Mouse (Mus musculus): Measurements from ENCODE around the gene Impdh1. TPM values are rescaled to one million over a fixed set of nuclear protein-coding genes. Genes with fewer than 3 reads are reported as not detected.
"Not testable (repeated sequence)": the region's sequence is repeated elsewhere in the genome, so short reads cannot be mapped to it uniquely, and the experiment has no call there.

Gene Impdh1
- polyA plus RNA-seq, 1 experiment from 2014 or later, result 51.8 TPM

- Histone ChIP-seq H3K36me3 (no peaks in the 10 kb centered on the region), H3K9ac (replicated peaks) (no peak overlapping the region), H3K4me2 (replicated peaks) (no peak overlapping the region), H3K4me3 (replicated peaks) (no peak overlapping the region), H3K27ac (no peak overlapping the region), H3K9me3 (no peaks in the 10 kb centered on the region), H3K27me3 (peaks cover 86% of the 10 kb centered on the region), H3K4me1 (replicated peaks) (peaks cover 48% of the 10 kb centered on the region)
- no peak for ATAC-seq
- 77% methylated on average over 3 of the region's 3 CpGs for WGBS
Measured at GRCm38 (mm10) chr6:29175113-29175512, 41.1 kb downstream of the Impdh1 start.

GRCm38 (mm10) chr6:29174368-29174767 lies 41.8 kb downstream of the Impdh1 start:
- no peak overlapping the region for H3K4me2 ChIP-seq (replicated peaks)
- WGBS, result 17% methylated on average over 7 of the region's 7 CpGs
- no peak overlapping the region for H3K9ac ChIP-seq (replicated peaks)
- H3K4me3 ChIP-seq (replicated peaks), result no peak overlapping the region
- H3K27ac ChIP-seq, result no peak overlapping the region
- H3K4me1 ChIP-seq (replicated peaks), result peaks cover 49% of the 10 kb centered on the region
- no peak for ATAC-seq
- no peaks in the 10 kb centered on the region for H3K9me3 ChIP-seq
- H3K36me3 ChIP-seq, result no peaks in the 10 kb centered on the region
- peaks cover 87% of the 10 kb centered on the region for H3K27me3 ChIP-seq

GRCm38 (mm10) chr6:29170952-29171388 lies 45.2 kb downstream of the Impdh1 start:
- Histone ChIP-seq H3K4me2 (replicated peaks) (peak overlapping the region; percentile 84), H3K4me3 (replicated peaks) (peak overlapping the region; percentile 51), H3K36me3 (no peaks in the 10 kb centered on the region), H3K27me3 (peaks cover 93% of the 10 kb centered on the region), H3K9ac (replicated peaks) (peak overlapping the region; percentile 74), H3K9me3 (no peaks in the 10 kb centered on the region), H3K4me1 (replicated peaks) (peaks cover 37% of the 10 kb centered on the region), H3K27ac (no peak overlapping the region)
- 0% methylated on average over 39 of the region's 40 CpGs for WGBS
- peak; percentile 84 for ATAC-seq

- under 1% methylated on average over 61 of the region's 63 CpGs for WGBS
- H3K27me3 ChIP-seq, result peaks cover 88% of the 10 kb centered on the region
Measured at GRCm38 (mm10) chr6:29170063-29170921, 45.9 kb downstream of the Impdh1 start.

GRCm38 (mm10) chr6:29169675-29170062 lies 46.5 kb downstream of the Impdh1 start:
- peaks cover 34% of the 10 kb centered on the region for H3K4me1 ChIP-seq (replicated peaks)
- peak overlapping the region; percentile 51 for H3K4me3 ChIP-seq (replicated peaks)
- no peaks in the 10 kb centered on the region for H3K36me3 ChIP-seq
- H3K4me2 ChIP-seq (replicated peaks), result peak overlapping the region; percentile 84
- peaks cover 83% of the 10 kb centered on the region for H3K27me3 ChIP-seq
- H3K27ac ChIP-seq, result no peak overlapping the region
- ATAC-seq, result no peak
- H3K9me3 ChIP-seq, result no peaks in the 10 kb centered on the region
- WGBS, result 4% methylated on average over 12 of the region's 12 CpGs
- no peak overlapping the region for H3K9ac ChIP-seq (replicated peaks)

More at GRCm38 (mm10) chr6:29170063-29170921, 45.9 kb downstream of the Impdh1 start:
- Histone ChIP-seq H3K4me2 (replicated peaks) (peak overlapping the region; percentile 84), H3K36me3 (no peaks in the 10 kb centered on the region), H3K9me3 (no peaks in the 10 kb centered on the region), H3K9ac (replicated peaks) (peak overlapping the region; percentile 74), H3K4me1 (replicated peaks) (peaks cover 34% of the 10 kb centered on the region), H3K27ac (no peak overlapping the region), H3K4me3 (replicated peaks) (peak overlapping the region; percentile 51)
- peak; percentile 71 for ATAC-seq

GRCm38 (mm10) chr6:29168871-29169270 lies 47.3 kb downstream of the Impdh1 start:
- Histone ChIP-seq H3K4me3 (replicated peaks) (no peak overlapping the region), H3K27ac (no peak overlapping the region), H3K4me1 (replicated peaks) (peaks cover 31% of the 10 kb centered on the region), H3K9me3 (no peaks in the 10 kb centered on the region), H3K36me3 (no peaks in the 10 kb centered on the region), H3K9ac (replicated peaks) (no peak overlapping the region), H3K27me3 (peaks cover 76% of the 10 kb centered on the region), H3K4me2 (replicated peaks) (no peak overlapping the region)
- ATAC-seq, result no peak
- WGBS, result 60% methylated on average over 2 of the region's 2 CpGs

- Histone ChIP-seq H3K9ac (replicated peaks) (no peak overlapping the region), H3K4me3 (replicated peaks) (no peak overlapping the region), H3K36me3 (no peaks in the 10 kb centered on the region), H3K4me2 (replicated peaks) (no peak overlapping the region), H3K4me1 (replicated peaks) (peaks cover 36% of the 10 kb centered on the region), H3K27me3 (peaks cover 50% of the 10 kb centered on the region), H3K9me3 (no peaks in the 10 kb centered on the region), H3K27ac (no peak overlapping the region)
- ATAC-seq, result no peak
- WGBS, result 18% methylated on average over 1 of the region's 1 CpGs
Measured at GRCm38 (mm10) chr6:29166196-29166595, 50.0 kb downstream of the Impdh1 start.

- H3K9me3 ChIP-seq, result no peaks in the 10 kb centered on the region
- H3K4me1 ChIP-seq (replicated peaks), result peaks cover 20% of the 10 kb centered on the region
- peaks cover 35% of the 10 kb centered on the region for H3K27me3 ChIP-seq
- H3K4me3 ChIP-seq (replicated peaks), result peak within 1 kb of the TSS; percentile 56
- peak; percentile 88 for ATAC-seq
- 8% methylated on average over 42 of the region's 42 CpGs for WGBS
- H3K36me3 ChIP-seq, result peaks cover 2% of the 10 kb centered on the region
- no peak within 1 kb of the TSS for H3K27ac ChIP-seq
- H3K4me2 ChIP-seq (replicated peaks), result peak within 1 kb of the TSS; percentile 82
- H3K9ac ChIP-seq (replicated peaks), result peak within 1 kb of the TSS; percentile 65
Measured at GRCm38 (mm10) chr6:29164314-29165244, 51.6 kb downstream of the Impdh1 start, which contains the start of gene Rbm28. Gene Rbm28, minus strand, starts transcription at chr6:29165006.

- ATAC-seq; H3K4me3 ChIP-seq (replicated peaks): not testable (repeated sequence)
- WGBS, result 98% methylated on average over 5 of the region's 5 CpGs
Measured at GRCm38 (mm10) chr6:29161291-29161690, 54.9 kb downstream of the Impdh1 start.

GRCm38 (mm10) chr6:29160786-29161185 lies 55.4 kb downstream of the Impdh1 start:
- Histone ChIP-seq H3K36me3 (peaks cover 39% of the 10 kb centered on the region), H3K4me3 (replicated peaks) (no peak overlapping the region), H3K4me1 (replicated peaks) (peaks cover 16% of the 10 kb centered on the region), H3K27ac (no peak overlapping the region), H3K27me3 (peaks cover 3% of the 10 kb centered on the region; the same call in 1 of the 2 replicates), H3K4me2 (replicated peaks) (no peak overlapping the region), H3K9me3 (no peaks in the 10 kb centered on the region), H3K9ac (replicated peaks) (no peak overlapping the region)
- ATAC-seq, result no peak
- WGBS, result 100% methylated on average over 2 of the region's 2 CpGs

More at GRCm38 (mm10) chr6:29161291-29161690, 54.9 kb downstream of the Impdh1 start:
- H3K9me3 ChIP-seq; H3K27ac ChIP-seq; H3K9ac ChIP-seq (replicated peaks); H3K4me2 ChIP-seq (replicated peaks); H3K27me3 ChIP-seq: not testable (repeated sequence)
- peaks cover 34% of the 10 kb centered on the region for H3K36me3 ChIP-seq
- peaks cover 16% of the 10 kb centered on the region for H3K4me1 ChIP-seq (replicated peaks)

GRCm38 (mm10) chr6:29156326-29156725 lies 59.8 kb downstream of the Impdh1 start:
- Histone ChIP-seq H3K36me3 (peaks cover 78% of the 10 kb centered on the region), H3K4me2 (replicated peaks) (no peak overlapping the region), H3K27ac (no peak overlapping the region), H3K9ac (replicated peaks) (no peak overlapping the region), H3K9me3 (no peaks in the 10 kb centered on the region), H3K4me3 (replicated peaks) (no peak overlapping the region), H3K4me1 (replicated peaks) (no peaks in the 10 kb centered on the region), H3K27me3 (no peaks in the 10 kb centered on the region)
- no peak for ATAC-seq
- WGBS, result 94% methylated on average over 5 of the region's 5 CpGs

All from midbrain, embryonic 13.5 days (tissue).